Mouse (Mus musculus): ENCODE results near the gene Fxyd1. TPM values are rescaled to one million over a fixed set of nuclear protein-coding genes. Genes with fewer than 3 reads are reported as not detected.
A peak's percentile ranks its signal among the peaks of the same experiment; 100 is the strongest.

Fxyd1 gene
- not detected in 2 replicates for total RNA-seq (2014; fragmentation: Nextera tagmentation)
- not detected in 2 replicates for total RNA-seq (2017)

DNA sequence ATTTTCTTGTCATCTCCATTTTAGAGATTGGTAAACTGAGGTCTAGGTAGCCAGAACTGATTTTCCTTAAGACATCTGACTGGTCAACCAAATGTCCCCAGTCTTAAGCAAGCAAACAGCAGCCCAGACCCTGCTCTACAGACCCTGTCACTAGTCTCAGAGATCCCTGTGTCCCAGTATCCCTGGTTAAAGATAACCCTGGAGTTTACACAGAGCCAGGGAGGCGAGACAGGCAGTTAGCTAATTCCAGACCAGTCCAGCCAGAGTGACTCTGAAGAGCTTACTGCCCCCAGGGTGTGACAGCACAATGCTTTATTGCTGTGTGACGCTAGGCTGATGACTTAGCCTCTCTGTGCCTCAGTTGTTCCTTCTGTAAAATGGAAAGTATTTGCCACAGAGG lies at the start of gene Fxyd1:
TSS of gene Fxyd1 (minus strand) at position 129 of the 400 bp plus-strand sequence.
- ATAC-seq (replicated peaks; ENCODE audit: low FRiP score, low TSS enrichment, poor library complexity, severe bottlenecking), result no peak

DNA sequence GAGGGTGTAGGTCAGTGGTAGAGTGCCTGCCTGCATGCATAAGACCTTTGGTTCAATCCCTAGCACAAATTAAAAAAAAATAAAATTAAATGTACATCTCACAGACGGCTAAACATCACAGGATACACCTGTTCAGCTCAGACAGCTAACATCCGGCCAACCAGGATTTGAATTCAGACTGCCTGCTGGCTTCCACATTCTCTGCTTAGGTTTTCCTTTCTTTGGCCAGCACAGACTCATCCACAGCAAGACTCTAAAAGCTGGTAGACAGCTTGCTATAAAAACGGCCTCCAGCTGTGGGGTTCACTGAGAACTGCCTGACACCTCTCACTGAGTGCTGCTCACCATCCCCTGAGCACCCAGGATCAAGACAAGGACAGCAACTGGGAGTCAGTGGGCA lies 49.2 kb upstream of the Fxyd1 start:
- ATAC-seq (replicated peaks; ENCODE audit: low FRiP score, low TSS enrichment, poor library complexity, severe bottlenecking), result no peak

DNA sequence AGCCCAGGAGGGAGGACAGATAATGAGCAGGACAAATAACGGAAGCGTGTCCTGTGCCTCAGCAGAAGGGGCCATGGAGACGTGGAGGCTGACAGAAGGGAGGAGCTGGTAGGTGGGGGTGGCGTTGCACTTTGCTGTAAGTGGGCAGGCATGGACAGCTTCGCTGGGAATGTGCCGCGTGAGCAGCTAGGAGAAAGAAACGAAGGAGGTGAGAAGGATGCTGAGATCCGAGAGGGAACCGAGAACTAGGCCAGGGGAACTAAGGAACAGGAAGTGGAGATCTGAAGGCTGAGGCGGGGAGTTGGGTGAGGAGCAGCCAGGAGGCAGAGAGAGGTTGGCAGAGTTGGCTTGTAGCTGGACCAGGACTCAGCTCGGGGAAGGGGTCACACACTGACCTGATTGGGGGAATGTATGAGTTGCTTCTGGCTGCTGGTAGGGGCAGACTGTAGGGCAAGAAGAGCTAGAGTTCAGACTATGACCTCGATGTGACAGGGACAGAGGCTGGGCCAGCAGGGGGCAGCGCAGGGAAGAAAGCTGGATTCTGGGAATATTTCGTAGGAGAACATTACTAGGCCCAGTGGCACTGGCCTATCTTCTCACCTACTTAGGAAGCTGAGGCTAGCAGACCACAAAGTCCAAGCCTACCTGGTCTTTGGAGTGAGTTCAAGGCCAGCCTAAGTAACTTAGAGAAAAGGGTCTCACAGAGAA lies 48.2 kb upstream of the Fxyd1 start:
- no peak; the same call in 1 of the 2 replicates for ATAC-seq (replicated peaks; ENCODE audit: low FRiP score, low TSS enrichment, poor library complexity, severe bottlenecking)

DNA sequence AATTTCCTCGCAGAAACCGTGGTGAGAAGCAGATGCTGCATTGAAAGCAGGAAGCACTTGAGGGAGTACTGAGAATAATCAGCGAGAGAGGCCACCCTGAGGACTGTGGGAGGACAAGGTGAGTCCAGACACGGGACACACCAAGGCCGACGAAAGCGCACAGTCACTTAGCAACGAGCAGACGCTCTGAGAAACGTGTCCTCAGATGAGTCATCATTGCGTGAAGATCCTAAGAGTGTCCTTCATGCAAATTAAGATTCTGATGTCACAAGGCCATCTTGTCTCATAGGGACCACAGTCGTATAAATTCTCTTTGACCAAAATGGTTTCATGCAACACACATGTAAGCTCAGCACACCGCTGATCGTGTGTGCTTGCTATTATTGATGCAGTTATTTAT lies 43.8 kb upstream of the Fxyd1 start:
- ATAC-seq (replicated peaks; ENCODE audit: low FRiP score, low TSS enrichment, poor library complexity, severe bottlenecking), result no peak

DNA sequence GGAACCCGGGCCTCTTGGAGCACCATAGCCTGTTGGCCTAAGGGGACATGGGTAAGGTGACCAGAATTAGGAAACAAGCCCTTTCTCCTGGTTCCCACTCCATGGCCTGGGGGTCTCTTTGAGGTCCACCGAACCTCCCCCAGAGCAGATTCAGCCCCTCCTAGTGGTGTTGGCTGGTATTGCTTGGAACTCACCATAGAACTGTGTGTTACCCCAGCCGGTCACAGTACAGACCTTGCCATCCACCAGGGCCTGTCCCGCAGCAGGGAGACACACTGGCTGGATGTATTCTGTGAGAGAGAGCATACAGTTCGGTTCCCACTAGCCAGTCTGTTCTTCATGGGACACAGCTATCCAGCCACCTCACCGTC lies 42.6 kb upstream of the Fxyd1 start:
- 0 out of 2 replicates have a peak, but pooled peaks have one; percentile 12 for ATAC-seq (replicated peaks; ENCODE audit: low FRiP score, low TSS enrichment, poor library complexity, severe bottlenecking)

DNA sequence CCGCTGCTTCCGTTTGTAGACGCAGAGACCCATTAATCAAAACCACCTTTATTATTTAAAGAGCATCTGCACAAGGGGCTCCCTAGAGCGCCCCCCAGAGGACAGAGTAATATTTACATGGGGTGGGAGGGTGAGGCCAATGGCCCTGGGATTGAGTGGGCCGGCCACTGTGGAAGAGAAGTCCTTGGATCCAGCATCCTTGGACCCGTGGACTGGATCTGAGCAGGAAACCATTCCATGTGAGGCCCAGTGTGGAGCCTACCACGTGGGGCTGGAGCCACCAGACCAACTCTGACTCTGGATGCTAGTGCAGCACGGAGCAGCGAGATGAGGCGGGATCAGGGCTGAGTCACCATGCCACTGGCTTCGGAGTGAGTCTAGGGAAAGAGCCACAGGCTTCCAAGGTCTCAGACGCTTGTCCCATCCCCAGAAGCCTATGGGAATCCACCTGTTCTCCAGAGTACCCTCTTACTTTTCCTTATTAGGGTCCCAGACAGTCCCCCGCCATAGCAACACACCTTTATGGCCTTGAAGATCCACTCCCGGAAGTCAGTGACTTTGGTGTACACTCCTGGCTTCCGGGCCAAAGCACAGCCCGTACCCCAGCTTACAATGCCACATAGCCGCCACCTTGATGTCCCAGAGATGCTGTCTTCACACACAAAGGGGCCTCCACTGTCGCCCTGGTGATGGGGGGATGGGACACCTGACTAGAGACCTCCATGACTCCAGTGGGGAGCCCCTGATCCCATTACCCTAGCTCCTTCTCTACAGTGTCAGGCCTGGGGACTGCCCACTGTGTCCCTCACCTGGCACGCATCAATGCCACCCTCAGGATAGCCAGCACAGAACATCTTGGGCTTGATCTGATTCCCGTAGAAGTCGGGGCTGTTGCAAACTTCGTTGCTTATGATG lies 42.0 kb upstream of the Fxyd1 start:
- no peak for ATAC-seq (replicated peaks; ENCODE audit: low FRiP score, low TSS enrichment, poor library complexity, severe bottlenecking)

DNA sequence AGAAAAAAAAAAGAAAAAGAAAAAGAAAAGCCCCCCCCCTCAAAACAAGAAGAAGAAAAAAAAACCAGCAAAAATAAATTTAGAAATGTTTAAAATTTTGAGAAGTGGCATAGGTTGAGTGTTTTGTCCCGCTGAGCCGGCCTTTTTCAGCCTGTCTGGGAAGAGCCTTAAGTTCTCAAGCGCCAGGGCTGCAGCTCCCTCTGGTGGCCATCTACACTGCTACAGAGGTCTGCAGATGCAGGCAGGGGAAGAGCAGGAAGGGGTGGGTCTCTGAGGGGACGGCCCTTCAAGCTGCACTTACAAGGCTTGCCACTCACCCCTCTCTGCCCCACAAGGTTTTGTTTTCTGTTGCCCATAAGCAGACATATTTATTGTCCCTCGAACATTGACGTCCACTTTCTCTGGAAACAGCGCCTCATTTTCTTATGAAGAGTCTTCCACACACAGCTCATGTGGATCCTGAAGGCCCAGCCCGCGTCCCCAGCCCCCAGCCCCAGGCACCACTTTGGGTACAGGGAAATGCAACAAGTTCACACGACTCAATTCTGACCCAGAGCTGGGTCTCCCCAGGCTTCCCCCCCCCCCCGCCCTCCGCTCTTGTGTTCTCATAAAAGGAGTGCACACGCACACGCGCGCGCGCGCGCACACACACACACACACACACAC lies 40.7 kb upstream of the Fxyd1 start:
- ATAC-seq (replicated peaks; ENCODE audit: low FRiP score, low TSS enrichment, poor library complexity, severe bottlenecking), result peak; percentile 85

DNA sequence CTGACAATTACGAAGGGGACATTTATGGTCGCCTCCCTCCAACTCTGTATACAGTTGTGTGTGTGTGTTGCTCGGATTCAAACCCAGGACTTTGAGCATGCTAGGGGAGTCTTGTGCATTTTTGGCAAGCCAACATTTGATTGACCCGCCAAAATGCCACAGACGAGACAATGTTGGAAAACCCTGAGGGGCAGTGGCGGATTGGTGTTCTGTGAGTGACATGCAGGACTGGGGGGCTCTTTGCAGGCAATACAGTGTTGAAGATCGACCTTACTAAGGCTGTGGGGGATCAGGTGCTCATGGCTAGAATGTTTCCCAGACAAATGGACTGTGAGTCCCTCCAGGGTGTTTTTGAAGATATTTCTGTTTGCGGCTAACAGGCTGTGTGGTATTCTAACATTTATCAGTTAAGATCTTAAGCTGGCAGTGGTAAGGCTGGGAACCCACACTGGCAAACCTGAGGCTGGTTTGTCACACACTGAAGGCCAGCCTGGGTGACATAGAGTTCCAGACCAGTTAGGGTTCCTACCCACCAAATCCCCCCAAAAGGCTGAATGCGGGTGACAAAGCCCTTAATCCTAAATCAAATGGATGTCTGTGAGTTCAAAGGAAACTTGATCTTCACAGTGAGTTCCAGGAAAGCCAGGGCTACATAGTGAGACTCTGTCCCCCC lies 40.0 kb upstream of the Fxyd1 start:
- 0 out of 2 replicates have a peak, but pooled peaks have one; percentile 31 for ATAC-seq (replicated peaks; ENCODE audit: low FRiP score, low TSS enrichment, poor library complexity, severe bottlenecking)

DNA sequence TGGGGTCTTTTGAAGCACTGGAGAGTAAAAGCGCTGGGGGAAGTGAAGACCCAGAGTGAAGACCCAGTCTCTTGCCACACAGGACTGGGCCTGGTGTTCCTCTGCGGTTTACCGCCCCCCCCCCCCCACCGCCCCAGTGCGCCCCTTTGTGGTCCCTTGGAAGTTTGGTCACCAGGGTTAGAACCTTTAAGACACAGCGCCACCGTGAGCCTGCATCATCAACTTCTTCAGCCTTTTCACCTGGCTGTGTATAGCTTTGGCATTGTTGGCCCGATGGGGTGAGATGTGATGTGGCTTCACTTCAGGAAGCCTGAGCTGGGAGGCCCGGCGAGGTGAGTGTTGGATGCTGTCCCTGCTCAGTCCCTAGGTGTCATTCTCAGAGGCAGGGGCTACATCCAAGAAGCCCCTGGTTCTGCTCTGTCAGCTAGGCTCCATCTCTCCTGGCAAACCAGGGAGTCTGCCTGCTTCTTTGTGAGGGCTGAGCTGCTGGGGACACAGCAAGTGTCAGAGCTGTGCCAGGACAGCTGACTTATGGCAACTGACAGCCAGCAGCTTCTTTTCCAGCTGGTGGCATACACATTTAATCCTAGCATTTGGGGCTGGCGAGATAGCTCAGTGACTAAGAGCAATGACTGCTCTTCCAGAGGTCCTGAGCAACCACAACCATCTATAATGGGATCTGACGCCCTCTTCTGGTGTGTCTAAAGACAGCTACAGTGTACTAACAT lies 37.9 kb upstream of the Fxyd1 start:
- ATAC-seq (replicated peaks; ENCODE audit: low FRiP score, low TSS enrichment, poor library complexity, severe bottlenecking), result no peak

DNA sequence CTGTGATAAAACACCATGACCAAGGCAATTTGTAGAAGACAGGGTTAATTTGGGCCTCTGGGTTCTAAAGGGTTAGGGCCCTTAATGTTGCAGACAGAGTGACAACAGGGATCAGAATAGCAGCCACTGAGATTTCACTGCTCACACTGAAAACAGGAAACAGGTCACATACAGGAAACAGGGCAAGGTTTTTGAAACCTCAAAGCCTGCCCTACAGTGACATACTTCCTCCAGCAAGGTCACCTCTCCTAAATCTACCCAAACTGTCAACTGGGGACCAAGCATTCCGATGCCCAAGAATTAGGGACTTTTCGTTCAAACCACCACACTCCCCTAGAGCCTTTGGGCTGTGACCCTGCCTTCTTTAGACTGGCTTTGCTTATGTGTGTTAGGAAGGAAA lies 32.7 kb upstream of the Fxyd1 start:
- no peak for ATAC-seq (replicated peaks; ENCODE audit: low FRiP score, low TSS enrichment, poor library complexity, severe bottlenecking)

DNA sequence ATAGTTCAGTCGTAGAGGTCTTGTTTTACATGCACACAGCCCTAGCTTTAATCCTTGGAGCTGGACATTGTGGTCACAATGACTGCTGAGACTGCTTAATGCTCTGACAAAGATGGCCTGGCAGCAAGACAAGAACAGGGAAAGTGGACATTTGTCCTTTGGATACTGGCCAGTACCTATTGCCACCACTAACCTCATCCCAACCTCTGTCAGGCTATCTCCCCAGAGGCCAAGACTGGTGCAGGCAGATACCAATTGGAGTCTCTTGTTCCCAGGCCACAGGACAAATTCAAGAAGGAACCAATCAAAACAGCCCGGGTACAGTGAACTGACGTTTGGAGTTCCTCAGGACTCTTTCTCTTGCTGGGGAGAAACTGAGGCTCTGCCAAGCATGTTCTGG lies 31.2 kb upstream of the Fxyd1 start:
- ATAC-seq (replicated peaks; ENCODE audit: low FRiP score, low TSS enrichment, poor library complexity, severe bottlenecking), result no peak

DNA sequence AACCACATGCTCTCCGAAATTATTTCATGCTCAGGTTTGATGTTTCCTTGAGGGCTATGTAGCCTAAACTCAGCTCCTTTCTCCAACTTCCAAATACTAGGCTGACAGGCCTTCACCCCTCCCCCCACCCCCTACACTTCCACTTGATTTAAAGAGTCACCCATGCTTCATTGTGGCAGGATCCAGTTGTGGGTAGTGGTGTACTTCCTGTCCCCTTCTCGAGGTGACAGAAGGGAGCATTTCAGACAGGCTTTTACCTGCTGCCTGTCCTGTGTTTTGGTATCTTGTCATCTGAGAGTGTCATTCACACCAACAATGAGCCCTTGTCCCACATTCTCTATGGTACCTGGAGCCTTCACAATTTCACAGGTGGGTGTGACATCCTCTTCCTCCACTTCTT lies 30.3 kb upstream of the Fxyd1 start:
- ATAC-seq (replicated peaks; ENCODE audit: low FRiP score, low TSS enrichment, poor library complexity, severe bottlenecking), result no peak

DNA sequence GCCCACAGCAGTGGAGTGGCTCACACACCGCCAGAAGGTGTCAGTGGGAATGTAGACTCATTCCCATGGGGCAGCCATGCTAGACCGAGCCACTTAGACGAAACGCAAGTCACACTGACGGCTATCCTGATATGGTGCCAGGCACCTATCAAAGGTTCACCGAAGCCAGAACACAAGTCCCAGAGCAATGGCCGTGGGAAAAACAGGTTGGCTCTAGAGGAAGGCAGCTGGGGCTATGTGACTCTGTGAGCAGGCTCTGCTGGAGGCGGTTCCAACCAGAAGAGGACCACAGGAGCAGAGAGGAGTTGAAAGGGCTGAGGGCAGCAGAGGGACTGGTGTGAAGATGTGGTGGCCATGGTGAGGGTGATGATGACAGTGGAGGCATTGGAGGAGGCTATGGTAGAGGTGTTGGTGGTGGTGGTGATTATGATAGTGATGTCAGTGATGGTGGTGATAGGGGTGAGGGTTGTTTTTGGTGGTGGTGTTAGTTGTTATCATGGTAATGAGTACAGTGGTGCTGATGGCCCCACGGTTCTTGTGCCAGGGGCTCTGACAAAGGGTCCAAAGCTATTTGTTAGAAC lies 29.3 kb upstream of the Fxyd1 start:
- ATAC-seq (replicated peaks; ENCODE audit: low FRiP score, low TSS enrichment, poor library complexity, severe bottlenecking), result no peak

DNA sequence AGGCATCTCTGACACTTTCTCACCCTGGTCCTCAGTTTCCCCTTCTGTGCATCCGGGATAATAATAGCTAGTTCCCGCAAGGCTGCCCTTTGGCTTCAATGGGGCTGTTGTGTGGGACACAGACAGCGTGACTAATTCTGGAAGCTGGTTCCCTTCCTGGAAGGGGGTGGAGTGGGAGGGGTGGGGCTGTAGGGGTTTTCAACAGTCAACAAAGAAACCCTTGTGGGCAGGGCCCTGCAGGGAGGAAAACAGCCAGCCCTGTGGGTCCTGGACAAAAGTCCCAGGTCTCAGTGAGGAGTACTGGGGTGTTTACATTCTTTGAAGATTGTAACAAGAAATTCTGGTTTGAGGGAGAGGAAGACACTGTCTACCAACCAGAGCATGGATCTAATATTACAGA lies 28.2 kb upstream of the Fxyd1 start:
- ATAC-seq (replicated peaks; ENCODE audit: low FRiP score, low TSS enrichment, poor library complexity, severe bottlenecking), result no peak

DNA sequence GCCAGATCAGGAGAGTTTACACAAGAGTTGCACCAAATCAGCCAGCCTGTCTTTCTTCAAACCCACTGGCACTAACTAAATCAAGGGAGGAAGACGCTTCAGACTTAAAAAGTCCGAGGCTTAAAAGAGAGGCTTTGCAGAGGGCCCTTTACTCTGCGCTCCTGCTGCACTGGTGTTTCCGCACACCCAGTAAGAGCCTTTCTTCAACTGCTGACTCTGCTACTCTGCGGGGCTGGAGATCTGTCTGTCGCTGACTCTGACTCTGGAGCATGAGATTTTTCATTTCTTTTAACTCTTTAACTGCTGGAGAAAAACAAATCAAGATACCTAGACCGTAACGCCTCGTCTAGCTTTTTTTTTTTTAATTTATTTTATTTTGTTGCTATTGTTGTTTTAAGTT lies 27.1 kb upstream of the Fxyd1 start:
- ATAC-seq (replicated peaks; ENCODE audit: low FRiP score, low TSS enrichment, poor library complexity, severe bottlenecking), result no peak

DNA sequence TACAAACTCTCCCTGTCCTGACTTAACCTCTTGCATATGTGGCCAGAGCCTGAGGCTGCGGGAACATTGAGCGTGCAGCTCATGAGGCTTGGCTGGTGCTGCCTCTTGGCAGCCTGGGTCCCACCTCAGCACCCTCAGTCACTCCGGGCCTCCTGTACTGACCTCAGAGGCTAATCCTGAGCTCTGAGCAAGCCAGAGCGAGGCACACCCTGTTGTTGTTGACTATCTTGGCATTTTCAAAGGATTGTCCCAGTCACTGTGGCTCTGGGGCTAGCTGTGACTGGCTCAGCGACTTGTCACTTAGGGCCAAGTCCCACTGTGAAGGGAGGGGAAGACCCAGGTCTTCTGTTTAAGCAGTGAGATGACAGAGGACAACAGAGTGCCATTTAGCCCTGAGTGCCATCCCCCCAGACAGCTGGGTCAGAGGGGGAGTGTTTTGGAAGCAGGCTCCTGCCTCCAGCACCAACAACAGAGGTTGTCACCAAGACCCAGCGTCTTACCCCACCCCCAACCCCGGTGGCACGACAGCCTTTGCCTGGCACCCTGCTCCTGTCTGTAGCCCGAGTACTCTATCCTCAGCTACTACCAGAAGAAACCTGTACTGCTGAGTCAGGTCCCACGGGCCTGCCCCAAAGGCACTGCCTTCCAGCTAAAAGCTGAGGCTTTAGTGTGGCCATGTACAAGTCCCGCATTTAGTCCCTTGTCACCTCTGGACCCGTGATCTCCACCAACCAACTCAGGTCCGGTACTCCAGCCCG lies 26.0 kb upstream of the Fxyd1 start:
- no peak for ATAC-seq (replicated peaks; ENCODE audit: low FRiP score, low TSS enrichment, poor library complexity, severe bottlenecking)

DNA sequence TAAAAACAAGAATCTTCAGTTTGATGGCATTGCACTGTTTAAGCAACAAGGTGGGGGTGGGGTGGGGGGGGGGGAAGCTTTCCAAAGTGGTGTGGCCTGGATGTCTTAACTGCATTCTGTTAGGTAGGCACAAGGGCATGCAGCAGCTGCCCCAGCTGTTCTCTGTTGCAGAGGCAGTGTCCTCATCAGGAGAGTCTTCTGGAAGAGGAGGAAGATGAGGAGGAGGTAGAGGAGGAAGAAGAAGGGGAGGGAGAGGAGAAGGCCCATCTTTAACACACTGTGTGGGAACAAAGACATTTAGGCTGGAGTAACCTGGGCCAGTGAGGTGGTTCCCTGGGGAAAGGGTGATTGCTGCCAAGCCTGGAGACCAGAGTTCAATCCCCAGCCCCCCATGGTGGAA lies 25.1 kb upstream of the Fxyd1 start:
- ATAC-seq (replicated peaks; ENCODE audit: low FRiP score, low TSS enrichment, poor library complexity, severe bottlenecking), result no peak

DNA sequence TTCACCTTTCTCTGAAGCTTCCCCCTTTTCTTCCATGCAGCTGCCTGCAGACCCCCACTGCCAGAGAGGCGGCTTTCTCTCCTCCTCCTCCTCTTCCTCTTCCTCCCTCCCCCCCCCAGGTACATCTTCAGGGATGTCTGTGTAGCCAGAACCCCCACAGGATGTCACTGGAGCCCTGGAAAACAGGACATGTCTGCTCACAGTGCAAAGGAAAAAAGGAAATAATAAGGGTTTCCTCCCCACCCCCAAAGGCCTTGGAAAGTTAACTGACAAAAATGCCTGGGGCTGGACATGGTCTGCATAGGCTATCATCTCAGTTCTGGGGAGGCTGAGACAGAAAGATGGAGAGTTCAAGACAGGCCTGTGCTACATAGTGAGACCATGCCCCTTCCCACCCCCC lies 24.1 kb upstream of the Fxyd1 start:
- no peak for ATAC-seq (replicated peaks; ENCODE audit: low FRiP score, low TSS enrichment, poor library complexity, severe bottlenecking)
